Mouse (Mus musculus) hindbrain, embryonic 14.5 days (tissue): ENCODE measurements at regions not wholly inside any gene's neighbourhood (a gene's known extent, or its start where the extent isn't known, plus 50 kb on each side); places are given as distances from the start of the nearest gene placed in this dataset.

Experiments used
- ATAC-seq: fragments of 200-750 bp; cut with Nextera tagmentation; 2 replicates; pipeline ENCODE4 v1.8.0; 2017; ENCODE audit warnings: moderate number of reproducible peaks, mild to moderate bottlenecking, moderate TSS enrichment, moderate library complexity; ENCODE audit not compliant: low FRiP score
- DNase-seq: peaks from one replicate; pipeline ENCODE4 v3.0.0-alpha.2; 2015; ENCODE audit warnings: low spot score
- H3K27ac ChIP-seq: fragments of 300-500 bp; sonication (generic); 2 replicates; pipeline ENCODE4 v1.5.1; 2014; ENCODE audit warnings: mild to moderate bottlenecking, moderate library complexity
- H3K27me3 ChIP-seq: fragments of 300-500 bp; sonication (generic); 2 replicates; pipeline ENCODE4 v1.6.1; 2014; ENCODE audit warnings: mild to moderate bottlenecking, low read length, mixed read lengths; ENCODE audit not compliant: control insufficient read depth, insufficient read depth
- H3K36me3 ChIP-seq: fragments of 300-500 bp; sonication (generic); replicated peaks from 2 replicates; pipeline ENCODE4 v1.6.1; 2014; ENCODE audit not compliant: control insufficient read depth, insufficient read depth
- H3K4me1 ChIP-seq: fragments of 300-500 bp; sonication (generic); replicated peaks from 2 replicates; pipeline ENCODE4 v1.6.1; 2014; ENCODE audit warnings: antibody characterized with exemption, low read length, mixed read lengths; ENCODE audit not compliant: control insufficient read depth, insufficient read depth
- H3K4me2 ChIP-seq: fragments of 300-500 bp; sonication (generic); replicated peaks from 2 replicates; pipeline ENCODE4 v1.6.1; 2014; ENCODE audit warnings: mild to moderate bottlenecking, moderate library complexity
- H3K4me3 ChIP-seq: fragments of 300-500 bp; sonication (generic); replicated peaks from 2 replicates; pipeline ENCODE4 v1.5.1; 2014; ENCODE audit warnings: mild to moderate bottlenecking, low read length
- H3K9ac ChIP-seq: fragments of 300-500 bp; sonication (generic); 2 replicates; pipeline ENCODE4 v1.6.1; 2014
- H3K9me3 ChIP-seq: fragments of 300-500 bp; sonication (generic); 2 replicates; pipeline ENCODE4 v1.6.1; 2016; ENCODE audit warnings: low read length; ENCODE audit not compliant: control insufficient read depth
- WGBS: fragments of 180-500 bp; shearing (Covaris S2); extraction: QIAGEN DNeasy Blood & Tissue Kit; methylation state at CpG from one replicate; pipeline ENCODE4 v1.1.7; 2014; 5-methylcytosine and 5-hydroxymethylcytosine counted together

DNA sequence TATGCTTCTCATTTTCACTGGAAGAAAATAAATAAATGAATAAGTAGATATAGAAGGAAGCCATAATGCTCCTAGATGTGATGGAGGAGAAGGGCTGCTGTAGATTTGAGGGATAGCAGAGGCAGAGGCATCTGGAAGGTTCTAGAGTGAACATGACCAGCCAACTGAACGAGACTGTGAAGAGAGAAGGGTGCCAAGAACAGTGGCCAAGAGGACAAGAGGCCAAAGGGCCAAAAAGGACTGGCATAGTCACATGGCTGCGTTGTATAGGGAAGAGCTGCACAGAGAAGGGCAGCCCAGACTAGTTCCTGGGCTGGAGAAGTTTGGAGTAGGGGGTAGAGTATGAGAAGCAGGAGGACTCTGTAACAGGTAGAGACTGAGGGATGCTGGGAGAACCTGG, 229.3 kb downstream of the Gm10260 start:
- no peak overlapping the region for H3K9ac ChIP-seq
- ATAC-seq = no peak

DNA sequence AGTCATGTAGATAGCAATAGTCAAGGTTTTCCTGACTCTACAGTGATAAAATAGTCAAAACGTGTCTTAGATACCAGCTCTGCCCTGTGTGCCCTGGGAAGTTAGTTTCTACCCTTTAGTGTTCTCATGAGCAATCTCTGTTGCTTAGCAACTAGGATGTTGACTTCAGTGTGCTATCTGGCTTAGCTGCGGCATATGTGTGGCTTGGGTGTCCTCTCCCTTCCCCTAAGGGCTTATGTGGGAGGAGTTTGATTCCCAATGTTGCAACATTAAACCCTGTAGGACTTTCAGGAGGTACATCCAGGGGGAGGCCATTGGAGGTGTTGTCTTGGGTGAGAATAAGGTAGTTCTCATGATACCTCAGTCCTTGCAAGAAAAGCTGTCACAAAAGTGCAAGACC, 229.9 kb downstream of the Gm10260 start:
- H3K4me3 ChIP-seq = no peak overlapping the region
- H3K27ac ChIP-seq = no peak overlapping the region
- H3K9ac ChIP-seq = no peak overlapping the region
- H3K9me3 ChIP-seq = no peaks in the 10 kb centered on the region
- H3K4me1 ChIP-seq = no peaks in the 10 kb centered on the region; the same call in 1 of the 2 replicates
- 8% methylated on average over 2 of the region's 2 CpGs for WGBS
- peak; percentile 41 for DNase-seq
- H3K36me3 ChIP-seq = no peaks in the 10 kb centered on the region
- H3K27me3 ChIP-seq = no peaks in the 10 kb centered on the region
- ATAC-seq = no peak
- H3K4me2 ChIP-seq = no peak overlapping the region

More for the DNA sequence above, 229.3 kb downstream of the Gm10260 start:
- no peak for DNase-seq
- WGBS = 93% methylated on average over 2 of the region's 2 CpGs
- no peak overlapping the region for H3K4me2 ChIP-seq
- no peak overlapping the region for H3K4me3 ChIP-seq
- H3K27ac ChIP-seq = no peak overlapping the region
- H3K4me1 ChIP-seq = no peaks in the 10 kb centered on the region; the same call in 1 of the 2 replicates
- H3K9me3 ChIP-seq = no peaks in the 10 kb centered on the region
- H3K27me3 ChIP-seq = no peaks in the 10 kb centered on the region
- H3K36me3 ChIP-seq = no peaks in the 10 kb centered on the region

DNA sequence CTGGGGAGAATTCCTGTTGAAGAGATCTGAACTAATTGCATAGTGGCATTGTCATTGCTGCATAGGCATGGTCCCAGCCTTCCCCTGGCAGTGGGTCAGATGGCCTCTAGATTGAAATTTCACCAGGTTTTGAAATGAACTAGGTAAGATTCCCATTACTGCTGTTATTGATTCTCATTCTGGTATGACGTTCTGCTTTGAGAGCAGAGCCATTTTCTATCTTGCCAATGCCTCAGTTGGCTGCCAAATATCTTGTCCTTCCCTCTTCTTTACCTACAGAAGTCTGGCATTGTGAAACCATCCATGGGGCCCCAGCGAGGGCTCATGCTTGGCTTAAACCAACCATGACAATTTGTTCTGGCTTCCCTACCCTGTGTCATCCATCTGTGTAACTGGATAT, 232.5 kb downstream of the Gm10260 start:
- DNase-seq (no peak), ATAC-seq (no peak)
- no peak overlapping the region for H3K9ac ChIP-seq
- H3K4me2 ChIP-seq = no peak overlapping the region
- H3K9me3 ChIP-seq = no peaks in the 10 kb centered on the region
- no peaks in the 10 kb centered on the region for H3K27me3 ChIP-seq
- no peak overlapping the region for H3K4me3 ChIP-seq
- no peak overlapping the region for H3K27ac ChIP-seq
- 88% methylated on average over 2 of the region's 2 CpGs for whole genome bisulfite sequencing
- H3K36me3 ChIP-seq = no peaks in the 10 kb centered on the region
- H3K4me1 ChIP-seq = peaks cover 11% of the 10 kb centered on the region

DNA sequence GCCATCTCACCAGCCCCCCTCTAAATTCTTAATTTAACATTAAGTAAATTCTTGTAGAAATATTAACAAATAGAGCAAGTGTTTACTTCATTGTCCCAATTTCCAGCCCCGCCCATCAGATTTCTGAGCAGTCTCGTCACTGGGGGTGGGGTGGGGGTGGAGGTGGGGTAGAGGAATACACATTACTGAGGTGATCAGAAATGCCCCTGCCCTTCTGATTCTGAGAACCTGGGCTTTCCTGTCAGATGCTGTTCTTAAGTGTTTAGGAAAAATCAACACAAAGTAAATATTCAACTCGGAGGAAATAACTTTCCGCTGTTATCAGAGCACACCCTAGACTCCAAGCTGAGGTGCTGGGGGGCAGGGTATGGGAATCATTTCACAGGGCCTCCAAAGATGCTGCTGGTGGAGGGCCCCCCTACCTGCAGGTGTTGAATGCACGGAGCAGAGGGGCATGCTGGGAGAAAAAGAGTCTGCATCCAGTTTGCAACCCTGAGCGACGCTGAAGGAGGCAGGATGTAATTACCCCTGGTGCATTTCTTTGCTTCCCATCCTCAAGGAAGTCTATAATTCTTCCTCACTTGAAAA, 235.5 kb downstream of the Gm10260 start:
- no peak for ATAC-seq
- no peak overlapping the region for H3K27ac ChIP-seq
- WGBS = 69% methylated on average over 7 of the region's 7 CpGs

DNA sequence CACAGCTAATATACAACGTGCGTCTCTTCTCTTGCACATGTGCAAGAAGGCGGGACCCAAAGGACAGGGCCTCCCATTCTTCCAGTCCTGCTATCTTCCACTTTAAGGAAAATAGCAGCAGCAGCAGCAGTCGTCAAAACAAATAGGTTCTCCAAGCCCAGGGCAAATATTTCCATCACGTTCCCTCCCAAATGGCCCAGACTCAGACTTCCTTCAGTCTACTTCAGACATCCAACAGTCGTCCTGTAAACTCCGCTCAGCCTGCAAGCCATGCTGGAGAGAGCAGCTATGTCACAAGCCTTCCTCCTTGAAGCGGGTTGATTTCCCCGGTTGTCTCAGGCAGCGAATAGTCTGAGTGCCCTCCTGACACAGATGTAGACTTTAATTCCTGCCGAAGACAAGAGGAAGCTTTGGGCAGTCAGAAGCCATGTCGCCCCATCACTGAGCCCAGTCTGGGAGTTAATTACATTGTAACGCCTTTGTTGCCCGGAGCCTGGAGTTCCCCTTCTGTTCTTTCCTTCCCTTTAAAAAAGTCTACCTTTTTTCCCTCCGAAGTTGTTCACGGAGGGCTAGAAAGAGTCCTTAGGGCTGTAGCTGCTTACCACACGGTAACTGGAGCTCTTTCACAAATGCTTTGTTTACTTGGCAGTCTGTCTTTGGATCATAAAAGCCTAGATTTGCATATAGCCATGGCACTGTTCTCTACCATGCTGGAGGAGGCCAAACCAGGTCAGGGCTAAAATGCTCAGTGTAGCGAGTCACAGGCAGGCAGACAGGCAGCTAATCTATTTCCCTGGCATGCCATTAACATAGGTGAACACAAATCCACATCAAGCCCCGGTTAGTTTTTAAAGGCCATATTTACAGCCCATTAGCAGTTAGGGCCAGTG, 236.7 kb downstream of the Gm10260 start:
- H3K9ac ChIP-seq = no peak overlapping the region

More for the DNA sequence above, 235.5 kb downstream of the Gm10260 start:
- Histone ChIP-seq H3K4me3 (no peak overlapping the region), H3K4me1 (peaks cover 11% of the 10 kb centered on the region; the same call in 1 of the 2 replicates), H3K4me2 (no peak overlapping the region), H3K9ac (no peak overlapping the region), H3K27me3 (no peaks in the 10 kb centered on the region), H3K9me3 (no peaks in the 10 kb centered on the region), H3K36me3 (no peaks in the 10 kb centered on the region)
- no peak for DNase-seq

DNA sequence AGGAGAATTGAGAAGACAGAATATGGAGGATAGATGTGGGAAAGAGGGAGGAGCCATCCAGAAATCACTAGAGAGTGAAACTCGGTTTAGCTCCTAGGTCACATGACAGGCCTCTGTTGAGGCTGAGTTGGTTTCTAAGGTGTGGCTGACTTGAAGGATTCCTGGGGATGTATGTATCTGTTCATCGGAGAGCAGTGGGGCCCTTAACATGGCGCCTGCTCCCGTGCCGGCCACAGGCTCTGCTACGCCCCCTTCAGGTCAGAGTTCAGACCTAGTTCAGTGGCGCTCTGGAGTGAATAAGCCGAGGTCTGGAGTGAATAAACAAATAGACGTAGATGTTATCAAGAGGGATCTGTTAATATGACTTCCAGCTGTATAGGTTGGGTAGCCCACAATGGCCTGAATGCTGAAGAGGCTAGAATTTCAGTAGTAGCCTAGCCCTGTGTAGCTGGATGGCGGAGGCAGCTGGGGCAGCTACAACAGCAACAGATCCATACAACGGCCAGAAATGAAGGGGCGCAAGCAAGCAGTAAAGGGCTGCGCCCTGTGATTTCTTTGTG, 239.4 kb downstream of the Gm10260 start:
- peaks cover 11% of the 10 kb centered on the region; the same call in 1 of the 2 replicates for H3K4me1 ChIP-seq
- no peaks in the 10 kb centered on the region for H3K9me3 ChIP-seq
- no peaks in the 10 kb centered on the region for H3K27me3 ChIP-seq
- no peaks in the 10 kb centered on the region for H3K36me3 ChIP-seq
- no peak overlapping the region for H3K4me3 ChIP-seq
- DNase-seq (no peak), ATAC-seq (no peak)
- no peak overlapping the region for H3K9ac ChIP-seq
- 89% methylated on average over 13 of the region's 13 CpGs for whole genome bisulfite sequencing
- no peak overlapping the region for H3K27ac ChIP-seq
- H3K4me2 ChIP-seq = no peak overlapping the region

More for the DNA sequence above, 236.7 kb downstream of the Gm10260 start:
- Histone ChIP-seq H3K9me3 (no peaks in the 10 kb centered on the region), H3K4me1 (peaks cover 11% of the 10 kb centered on the region; the same call in 1 of the 2 replicates), H3K36me3 (no peaks in the 10 kb centered on the region), H3K4me3 (no peak overlapping the region), H3K4me2 (peak overlapping the region; percentile 1; the same call in 1 of the 2 replicates), H3K27ac (peak overlapping the region; percentile 20), H3K27me3 (no peaks in the 10 kb centered on the region)
- ATAC-seq = no peak
- DNase-seq = peak; percentile 42
- WGBS = 27% methylated on average over 19 of the region's 19 CpGs

DNA sequence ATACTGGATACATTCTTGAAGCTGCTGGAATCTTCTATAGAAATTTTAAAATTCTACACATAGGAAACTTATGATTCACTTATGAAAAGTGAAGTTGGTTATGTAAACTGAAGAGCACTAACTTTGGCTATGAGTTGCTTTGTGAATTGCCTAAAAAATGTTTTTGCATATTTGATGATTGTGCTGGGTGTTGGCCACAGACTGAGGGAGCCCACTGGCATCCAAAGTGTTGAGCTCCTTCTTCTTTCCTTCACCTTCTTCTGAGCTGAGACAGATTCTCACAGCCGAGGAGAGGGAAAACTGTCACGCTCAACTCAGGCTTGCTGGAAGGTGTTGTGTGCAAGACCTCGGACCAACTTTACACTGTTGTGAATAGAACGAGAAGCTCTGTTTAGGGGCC, 243.7 kb downstream of the Gm10260 start:
- Histone ChIP-seq H3K27ac (no peak overlapping the region), H3K4me3 (no peak overlapping the region), H3K9me3 (no peaks in the 10 kb centered on the region), H3K4me2 (no peak overlapping the region), H3K36me3 (no peaks in the 10 kb centered on the region), H3K9ac (no peak overlapping the region), H3K4me1 (0 out of 2 replicates have a peak, but pooled peaks cover 5% of the 10 kb centered on the region), H3K27me3 (no peaks in the 10 kb centered on the region)
- no peak for DNase-seq
- 99% methylated on average over 4 of the region's 4 CpGs for WGBS
- no peak for ATAC-seq

DNA sequence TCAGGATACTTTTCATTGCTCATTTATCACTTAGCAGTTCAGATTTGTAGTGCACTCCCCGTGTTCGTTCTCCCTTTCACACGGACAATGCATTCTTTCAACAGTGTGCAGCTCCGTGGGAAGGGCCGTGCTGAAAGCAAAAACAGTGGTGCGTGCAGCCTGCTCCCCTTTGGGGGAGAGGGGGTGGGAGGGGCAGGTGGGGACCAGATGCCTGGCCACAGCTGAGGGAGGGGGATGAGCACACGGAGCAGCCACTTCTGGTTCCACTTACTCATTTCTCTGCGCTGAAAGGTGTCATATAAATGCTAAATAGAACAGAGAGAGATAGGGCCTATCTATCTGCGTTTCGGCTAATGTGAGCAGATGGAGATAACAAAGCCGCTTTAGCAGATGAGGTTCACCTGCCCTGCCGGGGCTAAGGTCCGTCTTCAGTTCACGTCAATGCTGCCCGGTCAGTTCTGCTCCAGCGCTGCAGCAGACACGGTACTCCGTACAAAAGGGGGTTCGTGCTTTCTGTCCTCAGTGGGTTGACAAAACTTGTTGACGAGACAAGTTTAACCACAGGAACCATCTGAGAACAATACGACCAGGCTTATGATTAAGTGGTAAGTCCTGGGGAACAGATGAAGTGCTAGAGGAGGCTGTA, 245.9 kb downstream of the Gm10260 start:
- DNase-seq (no peak), ATAC-seq (peak; percentile 37; the same call in 1 of the 2 replicates)
- WGBS = 29% methylated on average over 21 of the region's 21 CpGs
- no peaks in the 10 kb centered on the region for H3K36me3 ChIP-seq
- H3K4me2 ChIP-seq = 0 out of 2 replicates have a peak overlapping the region, but pooled peaks have one; percentile 9
- H3K27me3 ChIP-seq = no peaks in the 10 kb centered on the region
- 0 out of 2 replicates have a peak, but pooled peaks cover 5% of the 10 kb centered on the region for H3K4me1 ChIP-seq
- H3K27ac ChIP-seq = no peak overlapping the region
- H3K4me3 ChIP-seq = no peak overlapping the region
- no peak overlapping the region for H3K9ac ChIP-seq
- H3K9me3 ChIP-seq = no peaks in the 10 kb centered on the region

DNA sequence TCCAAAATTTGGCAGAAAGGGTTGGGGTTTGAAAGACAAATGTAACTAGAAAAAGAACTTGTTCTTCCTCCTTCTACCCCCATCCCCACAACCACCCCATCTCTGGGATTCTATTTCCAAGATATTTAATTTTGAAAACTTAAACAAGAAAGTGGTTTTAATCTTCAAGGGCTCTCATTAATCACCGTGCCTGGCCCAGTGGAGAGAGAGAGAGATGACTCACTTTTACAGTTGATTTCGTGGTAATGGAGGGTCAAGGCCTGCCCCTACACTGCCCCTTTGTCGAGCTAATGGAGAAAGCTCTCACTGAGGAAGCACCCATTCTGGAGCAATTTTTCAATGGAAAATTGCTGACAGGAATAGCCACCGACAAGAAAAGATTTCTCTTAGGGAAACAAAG, 247.9 kb downstream of the Gm10260 start:
- DNase-seq = no peak
- 63% methylated on average over 4 of the region's 4 CpGs for WGBS
- no peaks in the 10 kb centered on the region for H3K9me3 ChIP-seq

More for the DNA sequence above, 247.9 kb downstream of the Gm10260 start:
- H3K4me1 ChIP-seq = 0 out of 2 replicates have a peak, but pooled peaks cover 5% of the 10 kb centered on the region
- H3K27me3 ChIP-seq = no peaks in the 10 kb centered on the region
- H3K9ac ChIP-seq = no peak overlapping the region
- no peaks in the 10 kb centered on the region for H3K36me3 ChIP-seq
- no peak overlapping the region for H3K27ac ChIP-seq
- H3K4me3 ChIP-seq = no peak overlapping the region
- ATAC-seq = no peak
- H3K4me2 ChIP-seq = no peak overlapping the region
